Mouse (Mus musculus) kidney, adult 9 months (tissue): ENCODE results near the gene Rccd1.

Experiments
- DNase-seq: peaks from one replicate; pipeline ENCODE4 v3.0.0; 2022

Gene Rccd1

GRCm38 (mm10) chr7:80324043-80324815 is at the start of gene Rccd1:
Gene Rccd1, minus strand, starts transcription at chr7:80324454.
- peak; percentile 97 for DNase-seq

- DNase-seq: no peak
These were observed 49.6 kb upstream of the Rccd1 start for GRCm38 (mm10) chr7:80373850-80374249.

GRCm38 (mm10) chr7:80373352-80373751 is 49.1 kb upstream of the Rccd1 start:
- no peak for DNase-seq

- DNase-seq: no peak
These were observed 48.4 kb upstream of the Rccd1 start for GRCm38 (mm10) chr7:80372667-80373066.

- DNase-seq: no peak
These were observed 47.9 kb upstream of the Rccd1 start for GRCm38 (mm10) chr7:80372166-80372565.

GRCm38 (mm10) chr7:80371041-80371751 is 46.9 kb upstream of the Rccd1 start, which contains the start of gene Man2a2:
Gene Man2a2, minus strand, starts transcription at chr7:80371375.
- peak; percentile 62 for DNase-seq

- peak; percentile 83 for DNase-seq
These were observed 46.4 kb upstream of the Rccd1 start for GRCm38 (mm10) chr7:80370649-80371040.

- DNase-seq: no peak
These were observed 45.7 kb upstream of the Rccd1 start for GRCm38 (mm10) chr7:80369967-80370431.

GRCm38 (mm10) chr7:80369461-80369860 is 45.2 kb upstream of the Rccd1 start:
- DNase-seq: no peak

- no peak for DNase-seq
These were observed 44.6 kb upstream of the Rccd1 start for GRCm38 (mm10) chr7:80368635-80369421.

- DNase-seq: no peak
These were observed 43.8 kb upstream of the Rccd1 start for GRCm38 (mm10) chr7:80368009-80368408.

GRCm38 (mm10) chr7:80367232-80367631 is 43.0 kb upstream of the Rccd1 start:
- DNase-seq: no peak

GRCm38 (mm10) chr7:80365759-80366158 is 41.5 kb upstream of the Rccd1 start:
- DNase-seq: peak; percentile 37

- no peak for DNase-seq
These were observed 36.2 kb upstream of the Rccd1 start for GRCm38 (mm10) chr7:80360435-80360834.

- DNase-seq: no peak
These were observed 33.8 kb upstream of the Rccd1 start for GRCm38 (mm10) chr7:80358039-80358438.

GRCm38 (mm10) chr7:80357156-80357555 is 32.9 kb upstream of the Rccd1 start:
- DNase-seq: no peak

- DNase-seq: no peak
These were observed 32.1 kb upstream of the Rccd1 start for GRCm38 (mm10) chr7:80356351-80356750.

GRCm38 (mm10) chr7:80352920-80353319 is 28.7 kb upstream of the Rccd1 start:
- no peak for DNase-seq

GRCm38 (mm10) chr7:80350808-80351207 is 26.6 kb upstream of the Rccd1 start:
- DNase-seq: no peak

GRCm38 (mm10) chr7:80347670-80348586 is 23.7 kb upstream of the Rccd1 start:
- DNase-seq: no peak

GRCm38 (mm10) chr7:80346830-80347229 is 22.6 kb upstream of the Rccd1 start:
- no peak for DNase-seq

- DNase-seq: no peak
These were observed 21.9 kb upstream of the Rccd1 start for GRCm38 (mm10) chr7:80346173-80346572.
